Mouse (Mus musculus) B cell, adult 67 days (primary cell): Measurements from ENCODE around the gene Icosl. TPM values are rescaled to one million over a fixed set of nuclear protein-coding genes. Genes with fewer than 3 reads are reported as not detected.

Experiments used
- total RNA-seq, 2 experiments: library from RNA; stranded (reverse); gene quantifications; 4 replicates each; pipeline ENCODE4 v1.2.4; 2023

The Icosl gene
- 100 to 1,000 TPM; 295 to 378 TPM for total RNA-seq

DNA sequence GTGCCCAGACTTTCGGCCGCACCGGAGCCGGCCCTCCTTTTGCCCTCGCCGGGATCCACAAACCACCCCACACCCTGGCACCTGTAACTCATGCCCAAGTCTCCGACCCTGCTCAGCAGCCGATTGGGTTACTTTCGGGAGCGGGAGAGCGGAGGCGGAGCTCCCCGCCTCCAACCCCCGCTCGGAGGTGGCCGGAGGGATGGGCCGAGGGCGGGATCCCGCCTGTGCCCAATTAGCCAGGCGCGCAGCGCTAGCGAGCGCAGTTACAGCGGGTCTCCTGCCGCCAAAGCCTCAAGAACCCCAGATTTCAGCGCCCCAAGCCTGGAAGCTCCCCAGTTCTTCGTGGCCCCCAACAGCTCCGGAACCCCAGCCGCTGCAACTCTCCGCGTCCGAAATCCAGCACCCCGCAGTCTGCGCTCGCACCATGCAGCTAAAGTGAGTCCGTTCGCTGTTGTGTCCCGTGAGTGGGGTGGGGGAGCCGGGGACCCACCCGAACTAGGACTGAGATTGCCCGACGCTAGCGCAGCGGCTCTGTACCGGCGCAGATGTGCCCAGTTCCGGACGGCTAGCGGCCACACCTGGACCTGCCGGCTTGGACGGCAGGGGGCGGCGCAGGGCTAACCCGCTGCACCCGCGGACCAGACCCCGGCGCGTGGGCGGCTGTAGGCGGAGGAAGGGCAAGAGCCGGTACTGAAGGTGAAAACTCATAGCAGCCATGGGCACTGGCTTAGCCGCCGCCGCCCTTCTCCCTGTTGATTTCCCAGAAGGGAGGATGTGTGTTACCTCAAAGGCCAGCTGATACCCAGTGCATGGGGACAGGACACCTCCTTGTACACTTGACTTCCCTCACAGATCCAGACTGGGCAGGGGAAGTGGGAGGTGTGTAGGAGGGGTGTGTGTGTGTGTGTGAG is at the start of gene Icosl:
Gene Icosl (plus strand): TSS at position 202 of the 911 bp plus-strand sequence.

DNA sequence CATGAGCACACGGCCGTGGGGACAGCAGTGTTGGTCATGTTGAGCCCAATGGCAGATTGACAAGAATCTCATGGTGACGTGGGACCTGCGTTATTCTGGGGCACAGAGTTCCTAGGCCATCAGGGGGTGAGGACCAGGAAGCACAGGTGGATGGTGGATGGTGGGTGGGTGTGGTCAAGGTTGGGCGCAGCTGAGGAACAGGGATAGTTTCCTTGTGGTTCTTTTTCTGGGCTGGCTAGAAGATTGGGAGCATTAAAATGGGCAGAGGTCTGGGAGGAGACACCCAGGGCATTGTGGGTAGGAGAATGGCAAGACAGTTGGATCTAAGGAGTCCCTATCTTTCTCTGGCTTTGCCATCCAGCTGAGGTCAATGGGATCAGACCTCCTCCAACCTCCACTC is 27.5 kb upstream of the Icosl start, which contains the start of gene Dnmt3l:
Gene Dnmt3l (plus strand): TSS at position 301 of the 400 bp plus-strand sequence.

DNA sequence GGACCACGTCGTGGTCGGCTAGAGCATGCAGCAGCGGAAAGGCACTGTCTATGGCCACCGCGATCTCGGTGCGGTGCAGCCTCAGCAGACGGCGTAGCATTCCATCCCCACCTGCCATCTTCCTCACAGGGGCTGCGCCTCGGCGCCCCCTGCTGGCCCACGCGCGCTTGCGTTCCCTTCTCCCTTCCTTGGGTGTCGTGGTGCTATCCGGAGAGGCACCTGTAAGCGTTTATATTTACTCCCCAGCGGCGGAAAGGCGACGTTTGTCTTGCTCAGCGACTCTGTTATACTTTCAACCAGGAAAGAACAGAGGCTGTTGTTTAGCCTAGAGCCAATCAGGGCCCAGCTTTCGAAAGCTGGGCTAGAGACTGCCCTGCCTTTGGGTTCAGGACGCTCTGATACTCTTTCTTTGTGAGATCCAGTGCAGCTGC is 25.7 kb upstream of the Icosl start, which contains the start of gene Aire:
Gene Aire (minus strand): TSS at position 205 of the 431 bp plus-strand sequence.

Other genes with a start within 250 kb of the Icosl start
- not detected for gene Krtap10-4, start 242.2 kb upstream of the Icosl start, total RNA-seq
- not detected for gene Krtap10-10, start 233.4 kb upstream of the Icosl start, total RNA-seq
- gene Gm36176, start 222.5 kb upstream of the Icosl start, total RNA-seq, result not detected
- gene Gm10318, start 216.4 kb upstream of the Icosl start, total RNA-seq, result not detected
- gene Gm3285, start 207.3 kb upstream of the Icosl start, total RNA-seq, result not detected
- under 1 TPM in 1 of 2 experiments, not detected in 1; 0.20 TPM for gene Lrrc3, start 166.8 kb upstream of the Icosl start, total RNA-seq
- 10 to 100 TPM; 22.2 to 34.6 TPM for gene Trpm2, start 98.7 kb upstream of the Icosl start, total RNA-seq
- 10 to 100 TPM; 12.2 to 15.5 TPM for gene 1810043G02Rik, start 90.8 kb upstream of the Icosl start, total RNA-seq
- gene Pfkl, start 59.2 kb upstream of the Icosl start, total RNA-seq, result 10 to 100 TPM; 88.5 to 94.7 TPM
- not detected for gene Dnmt3l, start 27.4 kb upstream of the Icosl start, total RNA-seq
- 1 to 10 TPM; 1.5 to 2.3 TPM for gene Aire, start 25.7 kb upstream of the Icosl start, total RNA-seq
- gene D10Jhu81e, start 100.5 kb downstream of the Icosl start, total RNA-seq, result 10 to 100 TPM; 46.4 to 52.8 TPM
- gene Pwp2, start 115.8 kb downstream of the Icosl start, total RNA-seq, result 10 to 100 TPM; 27.0 to 27.2 TPM
- gene Trappc10, start 175.3 kb downstream of the Icosl start, total RNA-seq, result 10 to 100 TPM; 69.3 to 70.7 TPM